Mouse (Mus musculus): Measurements from ENCODE around the gene Yap1.
A peak's percentile ranks its signal among the peaks of the same experiment; 100 is the strongest.

DNA sequence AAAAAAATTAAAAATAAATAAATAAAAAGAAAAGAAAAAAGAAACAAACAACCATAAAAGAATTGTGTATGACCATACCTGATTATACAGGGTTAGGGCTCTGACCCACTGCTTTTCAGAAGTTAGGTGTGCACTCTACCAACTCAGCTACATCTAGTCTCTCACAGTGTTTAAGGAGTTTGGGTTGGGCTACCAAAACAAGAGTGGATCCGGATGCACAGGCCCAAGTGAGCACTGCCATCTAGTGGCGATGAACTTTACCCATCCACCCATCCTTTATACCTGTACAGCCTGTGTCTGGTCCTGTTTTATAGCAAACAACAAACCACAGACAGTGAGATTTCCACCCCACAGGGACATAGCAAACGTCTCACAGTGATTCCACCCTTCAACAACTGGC lies 106.9 kb downstream of the Yap1 start:
- TF ChIP-seq POLR2A (IDR thresholded peaks at IDR 0.05; ENCODE audit: borderline replicate concordance, control insufficient read depth, low read depth, low read length) (no peak), CTCF (IDR thresholded peaks at IDR 0.05; ENCODE audit: control insufficient read depth, insufficient read depth, low read length) (peak; percentile 96)
